Mouse (Mus musculus): ENCODE data around the gene Iqgap1.

Gene Iqgap1

DNA sequence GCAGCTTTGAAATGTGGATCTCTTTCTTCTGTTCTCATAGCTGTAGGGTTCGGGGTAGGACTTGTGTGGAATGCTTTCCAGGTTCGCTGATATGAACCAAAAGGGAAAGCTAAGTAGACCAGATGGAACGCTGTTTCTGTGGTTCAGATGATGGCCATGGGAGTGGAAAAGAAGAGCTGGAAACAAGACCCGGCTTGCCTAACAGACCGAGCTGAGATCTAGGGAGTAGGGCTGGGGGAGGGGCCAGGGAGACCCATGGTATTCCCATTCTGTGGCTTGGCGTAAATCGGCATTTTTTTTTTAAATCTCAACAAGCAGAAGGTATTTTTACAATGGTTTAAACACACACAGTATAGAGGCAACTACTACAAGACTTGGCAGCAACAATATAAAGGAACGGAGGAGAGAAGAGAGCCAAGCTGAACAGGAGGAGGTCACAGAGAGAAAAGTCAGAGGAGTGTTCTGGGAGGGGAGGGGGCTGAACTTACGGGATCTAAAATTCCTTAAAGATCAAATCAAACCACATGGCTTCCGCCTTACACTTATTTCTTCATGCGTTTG, at the start of gene Iqgap1:
Gene Iqgap1, minus strand, starts transcription at position 132 of the 561 bp plus-strand sequence.
- DNase-seq (ENCODE audit: low read depth, low spot score): no peak

DNA sequence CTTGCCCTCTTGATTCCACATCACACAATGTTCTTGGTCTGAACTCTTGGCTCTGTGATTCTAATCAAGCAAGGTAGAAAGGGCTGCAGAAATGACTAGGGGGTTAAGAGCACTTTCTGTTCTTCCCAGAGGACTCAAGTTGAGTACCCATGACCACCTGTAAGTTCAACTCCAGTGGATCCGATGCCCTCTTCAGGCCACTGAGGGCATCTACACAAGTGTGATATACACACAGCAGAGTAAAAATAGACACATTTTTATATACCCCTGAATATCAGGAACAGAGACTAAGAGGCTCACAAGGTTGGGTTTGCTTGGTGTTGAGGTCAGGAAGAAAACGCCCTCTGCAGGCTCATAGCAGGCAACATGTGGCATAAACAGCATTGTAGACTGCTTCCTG, 47.9 kb upstream of the Iqgap1 start:
- DNase-seq (ENCODE audit: low read depth, low spot score): no peak

DNA sequence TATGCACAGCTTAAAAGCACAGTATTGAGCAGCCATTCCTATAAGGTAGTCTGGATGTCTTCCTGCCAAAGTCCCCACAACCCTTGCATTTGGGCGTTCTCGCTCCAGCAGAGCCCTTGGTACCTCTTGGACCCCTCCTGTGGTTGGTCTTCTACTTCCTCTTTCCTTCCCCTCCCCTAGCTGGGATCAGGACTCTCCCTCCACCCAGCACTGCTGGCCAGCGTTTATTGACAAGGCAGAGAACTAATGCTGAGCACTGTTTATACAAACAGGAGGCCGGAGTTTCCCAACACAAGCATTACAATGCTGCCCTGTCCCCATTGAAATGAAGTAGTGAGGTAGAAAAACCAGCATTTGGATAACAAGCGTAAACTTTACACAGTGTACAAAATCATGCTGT, 47.3 kb upstream of the Iqgap1 start:
- no peak for DNase-seq (ENCODE audit: low read depth, low spot score)

DNA sequence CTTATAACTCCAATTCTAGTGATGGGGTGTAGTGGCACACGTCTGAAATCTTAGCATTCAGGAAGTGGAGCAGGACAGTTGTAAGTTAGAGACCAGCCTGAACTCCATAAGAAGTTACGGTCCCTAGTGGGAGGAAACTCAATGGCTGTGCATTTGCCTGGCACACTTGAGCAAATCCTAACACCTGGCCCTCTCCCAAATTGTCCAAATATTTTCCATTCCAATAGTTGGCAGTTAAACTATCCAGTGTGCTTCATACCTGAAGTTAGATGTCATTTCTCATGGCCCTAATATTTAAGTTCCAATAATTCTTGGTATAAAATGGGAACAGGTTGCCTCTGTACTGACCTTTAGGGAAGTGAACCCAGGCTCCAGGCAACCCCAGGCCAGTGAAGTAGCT, 42.9 kb upstream of the Iqgap1 start:
- no peak for DNase-seq (ENCODE audit: low read depth, low spot score)

GRCm38 (mm10) chr7:80866514-80867147, 40.9 kb upstream of the Iqgap1 start:
- DNase-seq (ENCODE audit: low read depth, low spot score): no peak

GRCm38 (mm10) chr7:80865521-80865920, 39.7 kb upstream of the Iqgap1 start:
- no peak for DNase-seq (ENCODE audit: low read depth, low spot score)

DNA sequence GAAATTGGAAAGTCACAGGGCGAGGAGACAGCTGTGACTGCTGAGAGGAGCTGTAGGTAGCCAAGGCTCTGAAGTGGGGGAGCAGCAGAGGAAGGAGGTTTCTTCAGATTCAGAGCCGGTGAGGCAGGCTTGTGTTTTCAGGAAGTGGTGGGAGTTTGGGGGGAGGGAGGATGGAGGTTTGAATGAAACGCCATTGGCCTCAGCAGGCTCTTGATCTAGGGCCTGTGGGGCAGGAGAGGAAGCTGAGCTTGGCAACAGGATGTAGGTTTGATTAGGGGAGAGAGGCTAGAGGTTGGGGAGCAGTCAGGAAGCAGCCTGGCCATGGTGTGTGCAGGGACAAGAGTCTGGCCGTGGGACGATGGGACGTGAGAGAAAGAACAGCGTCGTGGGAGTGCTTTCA, 39.1 kb upstream of the Iqgap1 start:
- no peak for DNase-seq (ENCODE audit: low read depth, low spot score)

DNA sequence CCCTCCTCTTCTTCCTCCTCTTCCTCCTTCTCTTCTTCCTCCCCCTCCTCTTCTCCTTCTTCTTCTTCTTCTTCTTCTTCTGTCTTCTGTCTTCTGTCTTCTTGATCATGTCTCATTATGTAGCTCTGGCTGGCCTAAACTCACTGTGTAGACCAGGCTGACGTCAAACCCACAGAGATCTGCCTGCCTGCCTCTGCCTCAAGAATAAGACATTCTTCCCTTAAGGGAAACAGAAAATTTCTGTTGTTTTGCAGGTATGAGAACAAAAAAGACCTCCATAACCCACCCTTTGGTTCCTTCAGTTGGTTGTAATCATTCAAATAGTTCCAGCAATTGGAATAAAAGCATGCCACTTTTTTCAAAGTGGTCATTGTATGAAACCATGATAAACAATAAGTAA, 38.4 kb upstream of the Iqgap1 start:
- DNase-seq (ENCODE audit: low read depth, low spot score): no peak

DNA sequence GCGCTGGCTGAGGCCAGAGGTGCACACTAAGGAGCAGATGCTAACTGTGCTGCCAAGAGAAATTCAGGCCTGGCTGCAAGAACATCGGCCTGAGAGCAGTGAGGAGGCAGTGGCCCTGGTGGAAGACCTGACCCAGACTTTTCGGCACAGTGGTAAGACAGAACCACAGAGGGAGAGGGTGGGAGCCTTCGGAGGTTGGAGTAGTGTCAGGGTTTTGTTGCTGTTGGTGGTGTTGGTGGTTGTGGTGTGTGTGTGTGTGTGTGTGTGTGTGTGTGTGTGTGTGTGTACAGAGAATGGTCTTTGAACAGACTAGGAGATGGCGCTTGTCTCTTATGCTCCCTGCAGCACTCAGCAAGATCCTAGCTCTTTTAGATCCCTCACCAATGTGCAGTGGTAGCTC, 37.7 kb upstream of the Iqgap1 start:
- no peak for DNase-seq (ENCODE audit: low read depth, low spot score)

DNA sequence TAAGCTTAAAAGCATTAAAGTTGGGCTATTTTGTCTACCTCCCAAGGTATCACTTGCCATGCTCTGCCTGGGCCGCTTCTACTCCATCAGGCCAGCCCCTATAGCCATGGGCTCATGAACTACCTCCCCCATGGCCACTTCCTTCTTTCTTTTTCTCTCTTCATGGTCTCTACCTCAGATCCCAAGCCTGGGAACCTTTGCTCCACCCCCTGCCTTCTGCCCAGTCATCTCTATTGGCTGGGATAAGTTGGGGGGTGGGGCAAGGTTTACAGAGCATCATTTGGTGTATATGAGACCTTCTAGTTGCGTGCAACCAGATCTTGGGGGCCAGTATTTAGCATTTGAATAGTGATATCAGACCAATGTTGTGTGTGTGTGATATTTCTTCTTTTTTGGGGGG, 36.7 kb upstream of the Iqgap1 start:
- DNase-seq (ENCODE audit: low read depth, low spot score): no peak

GRCm38 (mm10) chr7:80860729-80861274, 35.0 kb upstream of the Iqgap1 start, which contains the start of gene Zscan2:
Gene Zscan2 (plus strand): TSS chr7:80860920.
- DNase-seq (ENCODE audit: low read depth, low spot score): peak; percentile 82

DNA sequence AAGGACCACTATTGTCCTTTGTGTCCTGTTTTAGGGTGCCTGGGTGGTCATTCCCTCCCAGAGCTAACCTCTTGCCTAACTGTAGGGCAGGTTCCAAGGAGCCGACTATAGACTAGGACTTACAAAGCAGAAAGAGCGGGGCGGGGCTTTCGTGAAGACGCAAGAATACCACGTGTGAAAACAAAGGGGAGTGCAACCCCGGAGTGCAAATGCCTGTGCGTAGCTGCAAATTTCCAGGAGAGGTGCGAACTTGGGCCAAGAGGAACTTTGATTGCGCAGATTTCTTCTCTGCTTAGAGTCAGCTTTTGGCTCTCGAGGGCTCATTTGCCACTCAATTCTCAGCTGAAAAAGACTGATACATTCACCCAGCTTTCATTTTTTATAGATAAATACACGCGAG, 34.5 kb upstream of the Iqgap1 start:
- DNase-seq (ENCODE audit: low read depth, low spot score): no peak

GRCm38 (mm10) chr7:80857181-80857580, 31.4 kb upstream of the Iqgap1 start:
- DNase-seq (ENCODE audit: low read depth, low spot score): no peak

- DNase-seq (ENCODE audit: low read depth, low spot score): no peak
Observed at GRCm38 (mm10) chr7:80855316-80855715, 29.5 kb upstream of the Iqgap1 start.

DNA sequence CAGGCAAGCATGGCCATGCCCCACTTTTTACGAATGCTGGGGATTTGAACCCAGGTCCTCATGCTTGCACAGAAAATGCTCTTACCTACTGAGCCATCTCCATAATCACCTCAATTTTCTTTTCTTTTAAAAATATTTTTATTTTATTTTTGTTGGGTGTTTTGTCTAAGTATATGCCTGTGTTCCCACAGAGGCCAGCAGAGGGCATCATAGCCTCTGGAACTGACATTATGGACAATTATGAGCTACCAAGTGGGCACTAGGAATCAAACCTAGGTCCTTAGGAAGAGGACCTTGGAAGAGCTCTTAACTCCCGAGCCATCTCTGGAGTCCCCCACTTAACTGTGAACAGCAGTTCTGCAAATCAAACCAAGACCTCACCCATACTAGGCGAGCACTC, 27.4 kb upstream of the Iqgap1 start:
- no peak for DNase-seq (ENCODE audit: low read depth, low spot score)

GRCm38 (mm10) chr7:80850520-80850919, 24.7 kb upstream of the Iqgap1 start:
- DNase-seq (ENCODE audit: low read depth, low spot score): no peak

DNA sequence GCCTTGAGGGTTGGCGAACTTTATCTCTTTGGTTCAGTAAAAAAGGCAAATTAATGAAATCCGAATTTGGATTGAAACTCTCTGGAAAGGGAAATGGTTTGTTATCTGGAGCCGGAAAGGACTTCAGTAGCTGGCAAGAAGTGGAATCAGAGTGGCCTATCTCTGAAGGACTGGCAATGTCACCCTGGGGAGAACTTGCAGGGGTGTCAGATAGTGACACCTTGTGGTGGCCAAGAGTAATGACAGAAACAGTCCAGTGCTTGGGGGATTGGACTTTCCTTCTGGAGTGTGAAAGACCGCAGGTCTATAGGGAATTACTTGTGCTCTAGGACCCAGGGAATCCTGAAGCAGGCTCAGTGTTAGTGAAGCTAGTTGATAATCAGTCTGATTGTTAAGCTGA, 23.9 kb upstream of the Iqgap1 start:
- DNase-seq (ENCODE audit: low read depth, low spot score): peak; percentile 63

GRCm38 (mm10) chr7:80849267-80849666, 23.5 kb upstream of the Iqgap1 start:
- no peak for DNase-seq (ENCODE audit: low read depth, low spot score)

GRCm38 (mm10) chr7:80846709-80847108, 20.9 kb upstream of the Iqgap1 start:
- no peak for DNase-seq (ENCODE audit: low read depth, low spot score)

DNA sequence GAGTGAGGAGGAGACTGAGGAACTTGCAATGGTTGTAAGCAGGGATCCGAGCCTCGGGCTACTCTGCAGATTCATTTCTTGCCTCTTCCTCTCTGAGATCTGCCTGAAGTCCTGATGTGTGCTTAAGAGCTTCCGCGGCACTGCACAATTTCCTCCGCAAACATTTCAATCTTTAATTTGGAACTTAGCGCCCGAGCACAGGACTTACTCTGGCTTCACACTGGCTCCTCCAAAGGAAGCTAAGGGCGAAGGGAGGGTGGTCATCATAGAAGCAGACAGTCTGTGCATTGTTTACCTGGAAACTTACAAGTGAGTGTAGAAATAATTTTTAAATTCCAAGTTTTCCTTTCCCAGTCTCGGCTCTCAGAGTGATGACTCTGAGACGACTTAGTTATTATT, 20.5 kb upstream of the Iqgap1 start:
- DNase-seq (ENCODE audit: low read depth, low spot score): no peak

GRCm38 (mm10) chr7:80845621-80846279, 20.0 kb upstream of the Iqgap1 start:
- no peak for DNase-seq (ENCODE audit: low read depth, low spot score)

GRCm38 (mm10) chr7:80844691-80845090, 18.9 kb upstream of the Iqgap1 start:
- DNase-seq (ENCODE audit: low read depth, low spot score): no peak
